Mouse (Mus musculus): Measurements from ENCODE around the gene Dbi.

Dbi gene

GRCm38 (mm10) chr1:120080632-120081031 lies 40.2 kb downstream of the Dbi start:
- DNase-seq, result no peak

- DNase-seq, result no peak
Observed at GRCm38 (mm10) chr1:120077746-120078410, 43.0 kb downstream of the Dbi start.

GRCm38 (mm10) chr1:120075507-120075906 lies 45.4 kb downstream of the Dbi start:
- peak; percentile 98 for DNase-seq

- DNase-seq, result peak; percentile 93
Observed at GRCm38 (mm10) chr1:120074931-120075330, 45.9 kb downstream of the Dbi start.

- DNase-seq, result peak; percentile 91
Observed at GRCm38 (mm10) chr1:120074307-120074702, 46.6 kb downstream of the Dbi start.

- peak; percentile 98 for DNase-seq
Observed at GRCm38 (mm10) chr1:120073519-120074306, 47.2 kb downstream of the Dbi start, which contains the start of gene Tmem37. Gene Tmem37 (minus strand): TSS chr1:120074074.

- peak; percentile 95 for DNase-seq
Observed at GRCm38 (mm10) chr1:120072900-120073299, 48.0 kb downstream of the Dbi start.

- DNase-seq, result no peak
Observed at GRCm38 (mm10) chr1:120071133-120071532, 49.7 kb downstream of the Dbi start.

- no peak for DNase-seq
Observed at GRCm38 (mm10) chr1:120070168-120070567, 50.7 kb downstream of the Dbi start.

GRCm38 (mm10) chr1:120069120-120069519 lies 51.8 kb downstream of the Dbi start:
- DNase-seq, result no peak

GRCm38 (mm10) chr1:120066625-120067024 lies 54.3 kb downstream of the Dbi start:
- DNase-seq, result no peak

- DNase-seq, result no peak
Observed at GRCm38 (mm10) chr1:120066159-120066558, 54.7 kb downstream of the Dbi start.

GRCm38 (mm10) chr1:120064036-120064682 lies 56.7 kb downstream of the Dbi start:
- peak; percentile 73 for DNase-seq

Data from heart, adult 11 months (tissue).